Mouse (Mus musculus): ENCODE results near the gene Snd1.

- no peak for TF ChIP-seq EP300 (IDR thresholded peaks at IDR 0.05; ENCODE audit: low read depth)
- TF ChIP-seq CTCF (IDR thresholded peaks at IDR 0.05; ENCODE audit: low read depth), result no peak
These were observed 429.5 kb downstream of the Snd1 start for GRCm38 (mm10) chr6:28904417-28904816.
